Mouse (Mus musculus): ENCODE measurements around the gene Hp. TPM values are rescaled to one million over a fixed set of nuclear protein-coding genes. Genes with fewer than 3 reads are reported as not detected.

Hp gene
- polyA plus RNA-seq, 1 experiment from 2014 or later = 0.41 TPM

DNA sequence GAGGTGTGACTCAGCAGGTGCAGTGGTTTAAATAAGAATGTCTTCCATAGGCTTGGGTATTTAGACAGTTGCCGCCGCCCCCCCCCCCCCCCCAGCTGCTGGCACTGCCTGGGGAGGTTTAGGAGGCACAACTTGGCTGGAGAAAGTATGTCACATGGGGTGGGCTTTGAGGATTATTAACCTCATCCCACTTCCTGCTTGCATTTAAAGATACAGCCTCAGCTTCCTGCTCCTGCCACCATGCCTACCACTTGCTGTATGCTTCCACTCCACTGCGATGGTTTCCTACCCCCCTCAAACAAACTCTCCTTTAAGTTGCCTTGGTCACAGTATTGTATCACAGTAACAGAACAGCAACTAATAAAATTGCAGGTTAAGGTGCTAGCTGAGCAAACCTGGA is 34.9 kb downstream of the Hp start:
- WGBS = 53% methylated on average over 3 of the region's 3 CpGs
- no peak for ATAC-seq (ENCODE audit: insufficient number of reproducible peaks, insufficient read depth, low FRiP score, low TSS enrichment, low read depth)
- H3K4me2 ChIP-seq = no peak overlapping the region
- H3K4me1 ChIP-seq = peaks cover 15% of the 10 kb centered on the region; the same call in 1 of the 2 replicates
- no peak overlapping the region for H3K4me3 ChIP-seq
- peaks cover 33% of the 10 kb centered on the region for H3K36me3 ChIP-seq
- no peaks in the 10 kb centered on the region for H3K27me3 ChIP-seq
- H3K9me3 ChIP-seq = no peaks in the 10 kb centered on the region
- H3K27ac ChIP-seq = no peak overlapping the region
- no peak overlapping the region for H3K9ac ChIP-seq

DNA sequence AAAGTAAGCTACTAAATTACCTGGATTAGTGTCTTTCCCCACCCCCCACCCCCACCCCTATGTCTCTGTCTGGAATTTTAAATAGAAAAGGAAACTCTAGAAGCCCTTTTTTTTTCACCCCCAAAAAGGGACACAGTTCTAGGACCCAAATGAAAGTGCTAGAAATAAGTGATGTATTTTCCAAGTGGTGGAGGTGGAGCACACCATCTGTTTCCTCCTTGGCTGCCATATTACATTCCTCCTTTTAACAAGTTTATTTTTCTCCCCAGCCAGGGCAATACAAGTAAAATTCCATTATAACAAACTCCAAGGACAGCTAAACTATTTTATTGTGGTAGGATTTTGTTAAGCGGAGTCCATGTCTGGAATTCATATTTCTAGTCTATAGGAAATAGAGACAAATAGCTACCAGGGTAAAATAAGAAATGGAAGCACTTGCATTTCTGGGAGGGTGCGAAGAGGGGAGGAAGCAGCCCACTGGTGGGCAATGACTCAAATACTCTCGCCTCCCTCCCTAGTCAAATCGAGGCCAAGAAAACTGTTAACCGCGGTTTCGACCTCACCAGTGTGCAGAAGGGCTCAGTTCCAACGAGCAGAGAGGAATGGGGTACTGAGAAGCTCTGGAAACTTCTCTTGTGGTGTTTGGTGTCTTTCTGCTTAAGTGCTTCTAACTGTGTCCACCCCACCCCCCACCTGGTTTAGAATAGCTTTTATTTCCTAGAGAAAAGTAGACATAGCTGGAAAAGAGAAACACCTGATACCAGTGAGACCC is 36.0 kb downstream of the Hp start:
- Histone ChIP-seq H3K27me3 (no peaks in the 10 kb centered on the region), H3K4me2 (no peak overlapping the region), H3K4me1 (peaks cover 15% of the 10 kb centered on the region; the same call in 1 of the 2 replicates), H3K27ac (peak overlapping the region; percentile 66; the same call in 1 of the 2 replicates), H3K9me3 (no peaks in the 10 kb centered on the region), H3K9ac (no peak overlapping the region), H3K4me3 (no peak overlapping the region), H3K36me3 (peaks cover 22% of the 10 kb centered on the region)
- WGBS = 74% methylated on average over 8 of the region's 8 CpGs
- no peak for ATAC-seq (ENCODE audit: insufficient number of reproducible peaks, insufficient read depth, low FRiP score, low TSS enrichment, low read depth)

- Histone ChIP-seq H3K36me3 (peaks cover 14% of the 10 kb centered on the region), H3K4me3 (no peak overlapping the region), H3K4me1 (peaks cover 15% of the 10 kb centered on the region; the same call in 1 of the 2 replicates), H3K27ac (peak overlapping the region; percentile 66), H3K9me3 (no peaks in the 10 kb centered on the region), H3K27me3 (no peaks in the 10 kb centered on the region), H3K4me2 (no peak overlapping the region), H3K9ac (no peak overlapping the region)
- WGBS = 69% methylated on average over 5 of the region's 5 CpGs
- ATAC-seq (ENCODE audit: insufficient number of reproducible peaks, insufficient read depth, low FRiP score, low TSS enrichment, low read depth) = no peak
Observed at GRCm38 (mm10) chr8:109542165-109542564, 36.8 kb downstream of the Hp start.

DNA sequence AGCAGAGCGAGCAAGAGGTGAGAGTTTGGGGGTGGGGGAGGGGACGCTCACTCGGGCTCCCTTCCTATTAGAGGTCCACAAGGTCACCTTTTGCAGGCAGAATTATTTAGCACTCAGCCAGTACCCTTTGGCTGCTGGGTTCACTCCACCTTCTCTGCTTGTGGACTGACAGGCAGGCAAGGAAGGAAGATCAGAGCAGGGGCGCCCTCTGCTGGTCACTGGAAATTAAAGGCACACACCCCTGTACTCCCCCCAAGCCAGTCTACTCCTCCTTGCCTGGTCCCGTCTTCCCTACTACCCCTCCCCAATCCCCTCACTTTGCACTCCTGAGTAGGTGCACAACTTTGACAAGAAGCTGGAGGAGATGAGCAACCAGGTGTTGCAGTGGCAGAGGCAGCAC is 42.3 kb downstream of the Hp start:
- 0 out of 2 replicates have a peak, but pooled peaks cover 3% of the 10 kb centered on the region for H3K4me1 ChIP-seq
- H3K36me3 ChIP-seq = no peaks in the 10 kb centered on the region
- 2% methylated on average over 5 of the region's 5 CpGs for WGBS
- no peak overlapping the region for H3K27ac ChIP-seq
- H3K4me3 ChIP-seq = peak overlapping the region; percentile 25
- no peak overlapping the region for H3K9ac ChIP-seq
- H3K4me2 ChIP-seq = peak overlapping the region; percentile 48
- ATAC-seq (ENCODE audit: insufficient number of reproducible peaks, insufficient read depth, low FRiP score, low TSS enrichment, low read depth) = no peak
- H3K9me3 ChIP-seq = no peaks in the 10 kb centered on the region
- H3K27me3 ChIP-seq = no peaks in the 10 kb centered on the region

- Histone ChIP-seq H3K4me2 (no peak overlapping the region), H3K4me1 (0 out of 2 replicates have a peak, but pooled peaks cover 3% of the 10 kb centered on the region), H3K9me3 (no peaks in the 10 kb centered on the region), H3K9ac (no peak overlapping the region), H3K27me3 (no peaks in the 10 kb centered on the region), H3K36me3 (no peaks in the 10 kb centered on the region), H3K4me3 (no peak overlapping the region), H3K27ac (no peak overlapping the region)
- no peak for ATAC-seq (ENCODE audit: insufficient number of reproducible peaks, insufficient read depth, low FRiP score, low TSS enrichment, low read depth)
- 87% methylated on average over 19 of the region's 19 CpGs for WGBS
Observed at GRCm38 (mm10) chr8:109535140-109535990, 43.6 kb downstream of the Hp start.

Other genes starting within 250 kb of the Hp start
- gene Pmfbp1, start 85.1 kb downstream of the Hp start, polyA plus RNA-seq (2015; fragmentation: Nextera tagmentation; extraction: Ambion mirVana) = 0.14 TPM in 1 of 2 replicates, not detected in the other
- 25.3 and 26.5 TPM in 2 replicates for gene Dhx38, start 13.3 kb downstream of the Hp start, polyA plus RNA-seq (2015; fragmentation: Nextera tagmentation; extraction: Ambion mirVana)
- 25.8 and 26.5 TPM in 2 replicates for gene Txnl4b, start 13.3 kb downstream of the Hp start, polyA plus RNA-seq (2015; fragmentation: Nextera tagmentation; extraction: Ambion mirVana)
- gene Dhodh, start 29.5 kb upstream of the Hp start, polyA plus RNA-seq (2015; fragmentation: Nextera tagmentation; extraction: Ambion mirVana) = 43.9 and 45.3 TPM in 2 replicates
- gene Pkd1l3, start 35.3 kb upstream of the Hp start, polyA plus RNA-seq (2015; fragmentation: Nextera tagmentation; extraction: Ambion mirVana) = 0.30 TPM in 1 of 2 replicates, not detected in the other
- gene Ist1, start 114.1 kb upstream of the Hp start, polyA plus RNA-seq (2015; fragmentation: Nextera tagmentation; extraction: Ambion mirVana) = 169 and 179 TPM in 2 replicates
- 43.7 and 46.7 TPM in 2 replicates for gene Zfp821, start 126.4 kb upstream of the Hp start, polyA plus RNA-seq (2015; fragmentation: Nextera tagmentation; extraction: Ambion mirVana)
- 7.6 and 7.9 TPM in 2 replicates for gene Atxn1l, start 158.6 kb upstream of the Hp start, polyA plus RNA-seq (2015; fragmentation: Nextera tagmentation; extraction: Ambion mirVana)
- gene Ap1g1, start 199.4 kb upstream of the Hp start, polyA plus RNA-seq (2015; fragmentation: Nextera tagmentation; extraction: Ambion mirVana) = 43.0 and 43.3 TPM in 2 replicates